Mouse (Mus musculus): ENCODE measurements around the gene Fsip1.

The Fsip1 gene

GRCm38 (mm10) chr2:118081581-118081980, 175.2 kb downstream of the Fsip1 start:
- no peak for DNase-seq

Data from cerebellum, adult 9-10 months (tissue).